Mouse (Mus musculus) CH12.LX (cell line): ENCODE results near the gene Ltbp2. TPM values are rescaled to one million over a fixed set of nuclear protein-coding genes. Genes with fewer than 3 reads are reported as not detected.

Source experiments
- DNase-seq: peaks from one replicate; pipeline ENCODE4 v3.0.0-alpha.2; 2013; ENCODE audit errors: extremely low read depth
- H3K27ac ChIP-seq: 2 replicates; pipeline ENCODE4 v1.5.1; 2012; ENCODE audit warnings: low read depth, mild to moderate bottlenecking, control low read depth, moderate library complexity; ENCODE audit not compliant: insufficient read depth
- H3K27me3 ChIP-seq: replicated peaks from 2 replicates; pipeline ENCODE3; 2012; ENCODE audit warnings: inconsistent platforms
- H3K36me3 ChIP-seq, 2 experiments: replicated peaks in 1 of 2; 2 replicates each; pipeline versions ENCODE3 to v1.6.1; 2012; ENCODE audit warnings: inconsistent platforms in 1 of 2, low read length in 1 of 2, mild to moderate bottlenecking in 1 of 2, mixed read lengths in 1 of 2, moderate library complexity in 1 of 2; ENCODE audit not compliant: control insufficient read depth in 1 of 2, insufficient read depth in 1 of 2
- H3K4me1 ChIP-seq, 2 experiments: 2 replicates each; pipeline ENCODE4 v1.6.1; 2012; ENCODE audit warnings: inconsistent platforms in 1 of 2, moderate library complexity in 1 of 2; ENCODE audit not compliant: insufficient read depth in 2 of 2, control insufficient read depth in 1 of 2
- H3K4me2 ChIP-seq: 2 replicates; pipeline ENCODE4 v1.6.1; 2012; ENCODE audit warnings: low read depth, mild to moderate bottlenecking, control low read depth; ENCODE audit not compliant: poor library complexity, insufficient read depth, severe bottlenecking
- H3K4me3 ChIP-seq, 3 experiments: fragments of 150-350 bp in 1 of 3; sonication (generic) in 1 of 3; replicated peaks in 1 of 3; 2 replicates each; pipeline versions ENCODE3 to v1.5.1; 2011 to 2012; ENCODE audit warnings: low read depth in 2 of 3, low read length in 2 of 3, mild to moderate bottlenecking in 2 of 3, moderate library complexity in 2 of 3, control low read depth in 1 of 3, improper control_type of control experiment in 1 of 3, inconsistent platforms in 1 of 3, mixed read lengths in 1 of 3; ENCODE audit not compliant: poor library complexity in 1 of 3
- H3K79me2 ChIP-seq: replicated peaks from 2 replicates; pipeline ENCODE4 v1.6.1; 2012; ENCODE audit warnings: mild to moderate bottlenecking, moderate library complexity; ENCODE audit not compliant: control insufficient read depth, poor library complexity, insufficient read depth, severe bottlenecking; ENCODE audit errors: extremely low read depth
- H3K9ac ChIP-seq: 2 replicates; pipeline ENCODE4 v1.6.1; 2012; ENCODE audit warnings: low read depth, mild to moderate bottlenecking, control low read depth, moderate library complexity; ENCODE audit not compliant: insufficient read depth
- H3K9me3 ChIP-seq: replicated peaks from 2 replicates; pipeline ENCODE3; 2012; ENCODE audit warnings: low read length, inconsistent platforms, mixed read lengths
- BHLHE40 ChIP-seq: IDR thresholded peaks from 2 replicates; pipeline ENCODE4 v1.6.1; 2011; ENCODE audit warnings: mild to moderate bottlenecking, low read depth, low read length, improper control_type of control experiment
- ELF1 ChIP-seq: IDR thresholded peaks from 2 replicates; pipeline ENCODE4 v1.6.1; 2014; ENCODE audit warnings: low read depth, mild to moderate bottlenecking, inconsistent platforms, low read length, improper control_type of control experiment
- EP300 ChIP-seq: IDR thresholded peaks from 2 replicates; pipeline ENCODE4 v1.6.1; 2011; ENCODE audit warnings: low read length, improper control_type of control experiment
- ETS1 ChIP-seq: conservative IDR thresholded peaks from 2 replicates; pipeline ENCODE4 v1.6.1; 2012; ENCODE audit warnings: low read depth, mild to moderate bottlenecking, inconsistent platforms, low read length, improper control_type of control experiment, moderate library complexity
- GABPA ChIP-seq: IDR thresholded peaks from 2 replicates; pipeline ENCODE4 v1.6.1; 2012; ENCODE audit warnings: low read depth, low read length, improper control_type of control experiment, inconsistent platforms; ENCODE audit not compliant: insufficient replicate concordance
- IRF4 ChIP-seq: IDR thresholded peaks from 2 replicates; pipeline ENCODE4 v1.6.1; 2014; ENCODE audit warnings: low read depth, mild to moderate bottlenecking, inconsistent platforms, low read length, improper control_type of control experiment
- JUND ChIP-seq: conservative IDR thresholded peaks from 2 replicates; pipeline ENCODE4 v1.6.1; 2011; ENCODE audit warnings: low read depth, low read length, improper control_type of control experiment
- KAT2A ChIP-seq: IDR thresholded peaks from 2 replicates; pipeline ENCODE4 v1.6.1; 2012; ENCODE audit warnings: low read length, improper control_type of control experiment, inconsistent platforms; ENCODE audit not compliant: insufficient replicate concordance
- POLR2AphosphoS2 ChIP-seq: IDR thresholded peaks from 2 replicates; pipeline ENCODE4 v1.6.1; 2011; ENCODE audit warnings: low read depth, low read length, improper control_type of control experiment
- RAD21 ChIP-seq: IDR thresholded peaks from 2 replicates; pipeline ENCODE4 v1.6.1; 2011; ENCODE audit warnings: low read depth, mild to moderate bottlenecking, low read length, improper control_type of control experiment, moderate library complexity
- SIN3A ChIP-seq: IDR thresholded peaks from 2 replicates; pipeline ENCODE4 v1.6.1; 2012; ENCODE audit warnings: low read length, improper control_type of control experiment, inconsistent platforms
- SMC3 ChIP-seq: IDR thresholded peaks from 2 replicates; pipeline ENCODE4 v1.6.1; 2011; ENCODE audit warnings: low read depth, low read length, improper control_type of control experiment
- TBP ChIP-seq: conservative IDR thresholded peaks from 2 replicates; pipeline ENCODE4 v1.6.1; 2011; ENCODE audit warnings: low read depth, low read length, improper control_type of control experiment
- UBTF ChIP-seq: IDR thresholded peaks from 2 replicates; pipeline ENCODE4 v1.6.1; 2012; ENCODE audit warnings: low read depth, mild to moderate bottlenecking, inconsistent platforms, low read length, improper control_type of control experiment, moderate library complexity
- USF2 ChIP-seq: conservative IDR thresholded peaks from 2 replicates; pipeline ENCODE4 v1.6.1; 2011; ENCODE audit warnings: low read depth, low read length, improper control_type of control experiment
- ZC3H11A ChIP-seq: IDR thresholded peaks from 2 replicates; pipeline ENCODE4 v1.6.1; 2012; ENCODE audit warnings: low read depth, mild to moderate bottlenecking, inconsistent platforms, low read length, improper control_type of control experiment
- dilution Hi-C: fragments of 300-500 bp; cut with MboI; formaldehyde crosslinking; loops from 2 replicates; pipeline ENCODE4 v1.14.3; 2020; ENCODE audit warnings: low sequenced_read_pairs; ENCODE audit not compliant: extremely low pct_unique_long_range_greater_than_20kb, extremely low pct_ligation_motif_present
- in situ Hi-C: fragments of 300-500 bp; cut with MboI; formaldehyde crosslinking; loops from 3 replicates; pipeline ENCODE4 v1.14.3; 2019; ENCODE audit warnings: low sequenced_read_pairs, low pct_ligation_motif_present, low pct_unique_long_range_greater_than_20kb, mixed read lengths
- polyA plus RNA-seq: library from polyadenylated mRNA; unstranded; fragments of >175 nt; gene quantifications from 2 replicates; pipeline ENCODE4 v1.2.1, GENCODE M21; 2012; ENCODE audit warnings: low read depth; ENCODE audit not compliant: insufficient read length
- total RNA-seq, 2 experiments: library from RNA; depleted of rRNA; stranded (reverse); fragments of 300-350 nt in 1 of 2; fragments of >200 nt in 1 of 2; gene quantifications; 2 replicates each; pipeline ENCODE4 v1.2.3; 2012 to 2014

Ltbp2 gene
- total and polyA plus RNA-seq, 3 experiments, result 0.25 to 0.97 TPM; not detected in 1

DNA sequence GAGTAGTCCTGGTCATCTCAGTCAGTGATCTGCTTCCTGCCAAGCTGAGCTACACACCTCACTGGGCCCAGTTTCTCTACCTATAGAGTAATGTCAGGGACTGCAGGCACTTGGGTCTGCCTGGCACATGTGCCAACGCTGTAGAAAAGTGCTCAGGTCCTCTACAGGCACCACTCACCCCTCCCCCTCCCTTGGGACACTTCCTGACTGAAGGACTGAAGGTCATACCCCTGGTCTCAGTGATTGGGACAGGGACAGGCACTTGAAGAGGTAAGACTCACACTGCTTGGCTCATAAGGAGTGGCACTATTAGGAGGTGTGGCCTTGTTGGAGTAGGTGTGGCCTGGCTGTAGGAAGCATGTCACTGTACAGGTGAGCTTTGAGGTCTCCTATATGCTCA, 65.5 kb downstream of the Ltbp2 start:
- dilution Hi-C loops (no loop called here), in situ Hi-C loops (loop anchor here (25.0 kb wide), 1 partner anchor 176 kb away; the partner anchor contains the start of gene Ylpm1)
- TF ChIP-seq RAD21 (no peak), KAT2A (no peak), GABPA (no peak), SIN3A (no peak), UBTF (no peak), BHLHE40 (no peak), JUND (no peak), SMC3 (no peak), ZC3H11A (no peak), EP300 (no peak), POLR2AphosphoS2 (no peak)
- no peaks in the 10 kb centered on the region for H3K9me3 ChIP-seq
- H3K36me3 ChIP-seq, result no peaks in the 10 kb centered on the region
- no peaks in the 10 kb centered on the region for H3K79me2 ChIP-seq
- peaks cover 4 to 37% of the 10 kb centered on the region in 2 experiments; a peak in 2 of 4 replicates for H3K4me1 ChIP-seq
- H3K4me2 ChIP-seq, result no peak overlapping the region
- H3K4me3 ChIP-seq, result no peak overlapping the region
- H3K9ac ChIP-seq, result no peak overlapping the region
- H3K27me3 ChIP-seq, result no peaks in the 10 kb centered on the region
- no peak for DNase-seq
- H3K27ac ChIP-seq, result no peak overlapping the region

DNA sequence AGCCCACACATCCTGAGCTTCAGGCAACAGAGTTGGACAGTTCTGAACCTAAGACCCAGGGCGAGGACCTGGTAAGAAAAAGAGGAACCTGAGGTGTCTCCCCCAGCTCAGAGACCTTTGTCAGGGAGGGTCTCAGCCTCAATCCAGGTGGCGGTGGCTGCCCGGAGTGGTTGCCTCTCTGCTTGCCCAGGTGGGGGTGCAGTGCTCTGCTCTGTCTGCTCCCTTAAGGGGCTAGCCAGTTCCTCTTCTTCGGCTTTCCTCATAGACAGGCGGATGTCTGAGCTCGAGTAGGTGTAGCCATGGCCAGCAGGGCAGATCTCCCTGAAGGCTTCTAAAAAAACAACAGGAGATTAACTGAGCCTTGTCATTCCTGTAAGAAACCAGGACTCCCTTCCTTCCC, 67.3 kb downstream of the Ltbp2 start:
- dilution Hi-C loops, result no loop called here
- no peak overlapping the region for H3K4me2 ChIP-seq
- H3K27me3 ChIP-seq, result no peaks in the 10 kb centered on the region
- no peak overlapping the region for H3K27ac ChIP-seq
- no peak overlapping the region for H3K4me3 ChIP-seq
- in situ Hi-C loops, result loop anchor here (5.0 to 25.0 kb wide), 2 partner anchors 38 to 178 kb away; partner anchors contain the start of gene Ylpm1
- DNase-seq, result peak; percentile 29
- H3K9ac ChIP-seq, result no peak overlapping the region
- TF ChIP-seq ELF1, result no peak
- no peak for TF ChIP-seq USF2
- TF ChIP-seq ETS1, result no peak
- no peak for TF ChIP-seq IRF4
- no peak for TF ChIP-seq TBP
- H3K9me3 ChIP-seq, result no peaks in the 10 kb centered on the region
- peaks cover 4 to 39% of the 10 kb centered on the region in 2 experiments; a peak in 2 of 4 replicates for H3K4me1 ChIP-seq
- no peaks in the 10 kb centered on the region for H3K79me2 ChIP-seq
- H3K36me3 ChIP-seq, result no peaks in the 10 kb centered on the region
